Mouse (Mus musculus): ENCODE data around the gene Cpn2. TPM values are rescaled to one million over a fixed set of nuclear protein-coding genes. Genes with fewer than 3 reads are reported as not detected.

The Cpn2 gene
- polyA plus RNA-seq, 1 experiment from 2014 or later = 0.26 TPM

DNA sequence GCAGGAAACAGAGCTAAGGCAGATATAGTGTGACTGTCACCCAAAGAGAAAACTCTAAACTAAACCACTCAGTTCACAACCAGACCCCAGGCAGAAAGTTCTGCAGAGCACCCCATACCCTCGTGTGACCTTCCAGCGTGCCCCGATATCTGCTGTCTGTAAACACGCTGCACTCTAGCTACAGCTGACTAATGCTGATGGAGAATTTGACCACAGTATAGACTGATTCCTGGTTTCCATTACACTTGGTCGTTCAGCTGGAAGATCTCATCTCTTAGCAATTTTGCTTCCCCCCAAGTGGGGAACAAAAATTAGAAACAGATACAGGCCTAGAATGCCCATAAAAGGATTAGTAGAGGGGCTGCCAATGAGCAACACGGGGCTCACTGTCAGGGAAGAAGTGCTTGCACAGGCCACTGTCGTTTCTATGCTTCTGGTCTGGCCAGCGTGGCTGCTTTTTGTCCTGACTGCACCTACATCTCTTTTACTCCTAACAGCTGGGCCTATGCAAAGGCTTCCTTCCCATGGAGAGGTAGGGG lies 4.0 kb upstream of the Cpn2 start:
- Histone ChIP-seq H3K36me3 (ENCODE audit: control insufficient read depth, insufficient read depth, low read length) (no peaks in the 10 kb centered on the region), H3K4me3 (replicated peaks; ENCODE audit: low read length) (no peak overlapping the region), H3K4me2 (ENCODE audit: low read depth, low read length) (no peak overlapping the region), H3K27ac (ENCODE audit: low read length) (peak overlapping the region; percentile 68), H3K9ac (ENCODE audit: low read length) (no peak overlapping the region), H3K9me3 (replicated peaks; ENCODE audit: control insufficient read depth, low read length) (no peaks in the 10 kb centered on the region), H3K27me3 (ENCODE audit: control insufficient read depth, insufficient read depth, low read length) (no peaks in the 10 kb centered on the region), H3K4me1 (ENCODE audit: control insufficient read depth, insufficient read depth, low read length) (peaks cover 7% of the 10 kb centered on the region; the same call in 1 of the 2 replicates)
- 52% methylated on average over 8 of the region's 8 CpGs for WGBS
- no peak; the same call in 1 of the 2 replicates for ATAC-seq (ENCODE audit: insufficient read depth, low FRiP score)

DNA sequence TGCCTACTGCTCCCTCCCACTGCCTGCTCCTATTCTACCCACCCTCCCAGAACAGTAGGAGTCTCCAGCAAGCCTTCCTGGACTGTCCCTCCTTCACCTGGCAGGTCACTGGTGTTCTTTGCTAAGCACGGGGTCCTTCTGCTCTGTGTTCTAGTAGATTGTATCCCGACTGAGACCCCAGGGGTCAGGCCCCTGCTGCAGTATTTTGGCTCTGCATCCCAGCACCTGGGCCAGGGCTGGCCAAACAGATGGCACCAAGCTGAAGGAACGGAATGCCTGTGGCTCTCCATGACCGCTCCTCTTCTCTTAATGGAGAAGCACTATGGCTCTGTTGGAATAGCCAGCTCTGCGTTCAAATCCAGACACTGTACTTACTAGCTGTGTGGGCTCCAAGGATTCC lies 738 bp downstream of the Cpn2 start:
- no peak overlapping the region for H3K9ac ChIP-seq (ENCODE audit: low read length)
- ATAC-seq (ENCODE audit: insufficient read depth, low FRiP score) = no peak
- H3K36me3 ChIP-seq (ENCODE audit: control insufficient read depth, insufficient read depth, low read length) = no peaks in the 10 kb centered on the region
- H3K27me3 ChIP-seq (ENCODE audit: control insufficient read depth, insufficient read depth, low read length) = no peaks in the 10 kb centered on the region
- no peak overlapping the region for H3K27ac ChIP-seq (ENCODE audit: low read length)
- H3K4me1 ChIP-seq (ENCODE audit: control insufficient read depth, insufficient read depth, low read length) = peaks cover 4% of the 10 kb centered on the region; the same call in 1 of the 2 replicates
- H3K9me3 ChIP-seq (replicated peaks; ENCODE audit: control insufficient read depth, low read length) = no peaks in the 10 kb centered on the region
- H3K4me3 ChIP-seq (replicated peaks; ENCODE audit: low read length) = no peak overlapping the region
- WGBS = 80% methylated on average over 5 of the region's 5 CpGs
- H3K4me2 ChIP-seq (ENCODE audit: low read depth, low read length) = no peak overlapping the region

DNA sequence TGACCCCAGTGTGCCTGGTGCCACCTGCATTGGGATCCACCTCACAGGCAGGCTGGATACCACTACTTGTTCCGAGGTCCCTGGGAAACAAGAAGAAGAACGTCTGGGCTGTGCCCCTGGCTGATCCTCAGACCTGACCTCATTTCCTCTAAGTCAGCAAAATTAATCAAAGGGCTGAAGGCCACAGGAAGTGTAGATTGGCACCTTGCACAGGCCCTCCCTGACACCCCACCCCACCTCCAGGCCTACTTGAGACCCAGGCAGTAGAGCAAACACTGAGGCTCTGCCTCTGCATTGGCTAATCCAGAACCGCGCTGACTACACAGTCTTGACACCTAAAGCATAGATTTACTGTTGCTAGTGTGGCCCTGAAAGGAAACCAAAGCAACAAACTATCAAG lies 1.7 kb downstream of the Cpn2 start:
- Histone ChIP-seq H3K4me1 (ENCODE audit: control insufficient read depth, insufficient read depth, low read length) (no peaks in the 10 kb centered on the region), H3K27ac (ENCODE audit: low read length) (no peak overlapping the region), H3K9me3 (replicated peaks; ENCODE audit: control insufficient read depth, low read length) (no peaks in the 10 kb centered on the region), H3K4me2 (ENCODE audit: low read depth, low read length) (no peak overlapping the region), H3K27me3 (ENCODE audit: control insufficient read depth, insufficient read depth, low read length) (no peaks in the 10 kb centered on the region), H3K36me3 (ENCODE audit: control insufficient read depth, insufficient read depth, low read length) (no peaks in the 10 kb centered on the region), H3K9ac (ENCODE audit: low read length) (no peak overlapping the region), H3K4me3 (replicated peaks; ENCODE audit: low read length) (no peak overlapping the region)
- peak; percentile 22; the same call in 1 of the 2 replicates for ATAC-seq (ENCODE audit: insufficient read depth, low FRiP score)
- WGBS = 53% methylated on average over 4 of the region's 4 CpGs

DNA sequence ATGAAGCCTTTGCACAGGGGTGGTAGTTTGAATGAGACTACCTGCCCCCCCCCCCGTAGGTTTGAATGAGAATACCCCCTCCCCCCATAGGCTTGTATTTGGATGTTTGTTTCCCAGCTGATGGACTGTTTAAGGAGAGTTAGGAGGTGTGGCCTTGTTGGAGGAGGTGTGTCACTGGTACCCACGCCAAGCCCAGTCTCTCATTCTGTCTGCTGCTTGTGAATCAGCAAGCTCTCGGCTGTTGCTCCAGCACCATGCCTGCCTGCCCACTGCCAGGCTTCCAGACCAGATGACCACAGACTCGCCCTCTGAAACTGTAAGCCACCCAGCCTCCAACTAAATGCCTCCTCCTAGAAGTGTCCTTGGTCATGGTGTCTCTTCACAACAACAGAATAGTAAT lies 4.1 kb downstream of the Cpn2 start:
- Histone ChIP-seq H3K27me3 (ENCODE audit: control insufficient read depth, insufficient read depth, low read length) (no peaks in the 10 kb centered on the region), H3K36me3 (ENCODE audit: control insufficient read depth, insufficient read depth, low read length) (no peaks in the 10 kb centered on the region), H3K27ac (ENCODE audit: low read length) (no peak overlapping the region), H3K4me2 (ENCODE audit: low read depth, low read length) (no peak overlapping the region), H3K9ac (ENCODE audit: low read length) (no peak overlapping the region), H3K9me3 (replicated peaks; ENCODE audit: control insufficient read depth, low read length) (no peaks in the 10 kb centered on the region), H3K4me1 (ENCODE audit: control insufficient read depth, insufficient read depth, low read length) (no peaks in the 10 kb centered on the region), H3K4me3 (replicated peaks; ENCODE audit: low read length) (no peak overlapping the region)
- ATAC-seq (ENCODE audit: insufficient read depth, low FRiP score) = no peak
- 55% methylated on average over 4 of the region's 4 CpGs for WGBS

DNA sequence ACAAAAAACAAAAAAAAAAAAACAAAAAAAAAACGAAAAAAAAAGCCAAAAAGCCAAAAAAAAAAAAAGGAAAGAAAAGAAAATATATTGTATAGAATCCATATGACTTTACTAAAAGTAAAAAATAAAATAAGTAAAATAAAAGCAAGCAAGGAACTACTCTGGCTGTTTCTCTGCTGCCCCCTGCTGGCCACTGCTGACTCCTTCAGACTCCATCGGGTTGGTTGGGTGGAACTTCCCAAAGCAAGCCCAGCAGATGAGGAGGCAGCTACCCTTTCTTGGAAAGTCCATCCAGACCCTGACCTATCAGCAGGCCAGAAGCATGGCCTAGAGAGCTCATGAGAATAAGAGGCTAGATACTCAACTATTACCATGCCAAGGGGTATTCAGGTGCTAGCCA lies 4.6 kb downstream of the Cpn2 start:
- Histone ChIP-seq H3K9me3 (replicated peaks; ENCODE audit: control insufficient read depth, low read length) (no peaks in the 10 kb centered on the region), H3K4me2 (ENCODE audit: low read depth, low read length) (no peak overlapping the region), H3K36me3 (ENCODE audit: control insufficient read depth, insufficient read depth, low read length) (no peaks in the 10 kb centered on the region), H3K27ac (ENCODE audit: low read length) (no peak overlapping the region), H3K4me3 (replicated peaks; ENCODE audit: low read length) (no peak overlapping the region), H3K4me1 (ENCODE audit: control insufficient read depth, insufficient read depth, low read length) (no peaks in the 10 kb centered on the region), H3K27me3 (ENCODE audit: control insufficient read depth, insufficient read depth, low read length) (no peaks in the 10 kb centered on the region), H3K9ac (ENCODE audit: low read length) (no peak overlapping the region)
- ATAC-seq (ENCODE audit: insufficient read depth, low FRiP score) = no peak
- WGBS = 2% methylated on average over 2 of the region's 2 CpGs

DNA sequence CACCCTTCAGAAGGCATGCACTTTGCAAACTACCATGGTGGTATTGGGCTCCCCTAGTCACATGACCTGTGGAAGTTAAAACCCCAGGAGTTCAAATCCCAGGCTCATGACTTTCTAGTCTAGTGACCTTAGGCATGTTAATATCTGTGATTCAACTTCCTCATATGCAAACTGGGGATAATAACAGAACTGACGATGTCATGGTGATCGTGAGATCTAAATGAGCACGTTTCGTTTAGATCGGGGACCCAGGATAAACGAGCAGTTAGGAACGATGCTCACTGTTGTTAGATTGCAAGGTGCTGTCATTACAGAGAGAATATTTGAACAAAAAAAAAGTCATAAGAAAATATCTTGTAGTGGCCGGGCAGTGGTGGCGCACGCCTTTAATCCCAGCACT lies 5.1 kb downstream of the Cpn2 start:
- WGBS = 87% methylated on average over 10 of the region's 10 CpGs

DNA sequence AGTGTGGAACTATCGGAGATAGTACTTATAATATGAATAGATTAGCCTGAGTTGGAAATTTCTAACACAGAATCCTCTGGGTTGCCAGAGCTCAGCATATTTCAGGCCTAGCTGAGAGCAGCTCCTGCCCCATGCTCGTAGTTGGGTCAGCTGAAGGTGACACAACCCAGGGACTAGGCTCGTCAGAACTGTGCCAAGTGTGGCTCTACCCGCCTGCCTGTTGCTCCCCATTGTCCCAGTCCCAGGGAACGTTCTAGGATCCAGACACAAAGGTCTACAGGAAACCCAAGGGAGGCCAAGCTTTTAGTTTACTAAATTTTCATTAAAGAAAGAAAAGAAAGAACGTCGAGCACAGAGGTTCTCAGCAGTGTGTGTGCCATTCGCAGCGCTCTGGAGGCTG lies 6.0 kb downstream of the Cpn2 start:
- no peaks in the 10 kb centered on the region for H3K36me3 ChIP-seq (ENCODE audit: control insufficient read depth, insufficient read depth, low read length)
- no peak for ATAC-seq (ENCODE audit: insufficient read depth, low FRiP score)
- H3K27ac ChIP-seq (ENCODE audit: low read length) = no peak overlapping the region
- WGBS = 85% methylated on average over 9 of the region's 9 CpGs
- H3K9me3 ChIP-seq (replicated peaks; ENCODE audit: control insufficient read depth, low read length) = no peaks in the 10 kb centered on the region
- H3K4me2 ChIP-seq (ENCODE audit: low read depth, low read length) = no peak overlapping the region
- H3K27me3 ChIP-seq (ENCODE audit: control insufficient read depth, insufficient read depth, low read length) = no peaks in the 10 kb centered on the region
- H3K4me1 ChIP-seq (ENCODE audit: control insufficient read depth, insufficient read depth, low read length) = no peaks in the 10 kb centered on the region
- no peak overlapping the region for H3K9ac ChIP-seq (ENCODE audit: low read length)
- H3K4me3 ChIP-seq (replicated peaks; ENCODE audit: low read length) = no peak overlapping the region

More for the DNA sequence above, 5.1 kb downstream of the Cpn2 start:
- H3K4me2 ChIP-seq (ENCODE audit: low read depth, low read length) = no peak overlapping the region
- H3K27ac ChIP-seq (ENCODE audit: low read length) = no peak overlapping the region
- no peaks in the 10 kb centered on the region for H3K36me3 ChIP-seq (ENCODE audit: control insufficient read depth, insufficient read depth, low read length)
- no peak overlapping the region for H3K4me3 ChIP-seq (replicated peaks; ENCODE audit: low read length)
- ATAC-seq (ENCODE audit: insufficient read depth, low FRiP score) = no peak
- no peak overlapping the region for H3K9ac ChIP-seq (ENCODE audit: low read length)
- H3K27me3 ChIP-seq (ENCODE audit: control insufficient read depth, insufficient read depth, low read length) = no peaks in the 10 kb centered on the region
- H3K9me3 ChIP-seq (replicated peaks; ENCODE audit: control insufficient read depth, low read length) = no peaks in the 10 kb centered on the region
- no peaks in the 10 kb centered on the region for H3K4me1 ChIP-seq (ENCODE audit: control insufficient read depth, insufficient read depth, low read length)

DNA sequence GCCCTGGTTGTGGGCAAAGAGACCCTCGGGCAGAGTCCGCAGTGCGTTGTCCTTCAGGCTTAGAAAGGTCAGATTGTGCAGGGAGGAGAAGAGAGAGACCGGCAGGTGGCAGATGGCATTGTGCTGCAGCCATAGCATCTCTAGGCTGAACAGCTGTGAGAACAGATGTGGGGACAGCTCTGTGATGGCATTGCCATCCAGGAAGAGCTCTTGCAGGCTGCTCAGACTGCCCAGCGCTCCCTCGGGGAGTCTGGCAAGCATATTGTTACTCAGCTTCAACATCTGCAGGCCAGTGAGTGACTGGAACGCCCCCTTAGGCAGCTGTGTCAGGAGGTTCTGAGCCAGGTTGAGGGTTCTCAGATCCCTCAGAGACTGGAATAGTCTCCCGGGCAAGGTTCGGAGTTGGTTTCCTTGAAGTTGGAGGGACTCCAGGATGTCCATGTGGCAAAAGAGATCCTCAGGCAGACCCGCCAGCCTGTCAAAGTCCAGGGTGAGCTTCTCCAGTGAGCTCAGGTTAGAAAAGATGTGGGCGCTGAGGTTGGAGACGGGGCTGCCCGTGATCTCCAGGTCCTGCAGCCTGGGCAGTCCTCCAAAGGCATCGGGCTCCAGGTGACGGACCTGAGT lies 7.2 kb downstream of the Cpn2 start:
- no peak overlapping the region for H3K4me2 ChIP-seq (ENCODE audit: low read depth, low read length)
- no peaks in the 10 kb centered on the region for H3K9me3 ChIP-seq (replicated peaks; ENCODE audit: control insufficient read depth, low read length)
- no peak overlapping the region for H3K9ac ChIP-seq (ENCODE audit: low read length)
- H3K27ac ChIP-seq (ENCODE audit: low read length) = no peak overlapping the region
- H3K27me3 ChIP-seq (ENCODE audit: control insufficient read depth, insufficient read depth, low read length) = no peaks in the 10 kb centered on the region
- no peak overlapping the region for H3K4me3 ChIP-seq (replicated peaks; ENCODE audit: low read length)
- ATAC-seq (ENCODE audit: insufficient read depth, low FRiP score) = no peak
- H3K36me3 ChIP-seq (ENCODE audit: control insufficient read depth, insufficient read depth, low read length) = no peaks in the 10 kb centered on the region
- no peaks in the 10 kb centered on the region for H3K4me1 ChIP-seq (ENCODE audit: control insufficient read depth, insufficient read depth, low read length)
- WGBS = 91% methylated on average over 15 of the region's 15 CpGs

DNA sequence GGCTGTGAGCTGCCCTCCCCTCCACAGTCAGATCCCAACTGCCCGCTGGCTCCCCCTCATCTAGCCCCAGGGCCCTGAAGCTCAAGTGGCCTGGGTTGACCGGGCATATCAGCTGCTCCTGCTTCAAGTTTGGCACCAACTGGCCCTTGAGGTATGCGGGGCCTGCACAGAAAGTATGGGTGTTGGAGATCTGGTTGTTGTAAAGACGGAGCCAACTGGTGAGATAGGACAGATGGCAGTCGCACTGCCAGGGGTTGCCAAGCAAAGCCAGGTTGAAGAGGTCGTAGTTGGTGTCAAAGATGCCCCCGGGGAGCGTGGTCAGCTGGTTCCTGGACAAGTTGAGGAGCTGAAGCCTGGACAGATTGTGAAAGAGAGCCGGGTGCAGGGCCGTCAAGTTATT lies 7.9 kb downstream of the Cpn2 start:
- Histone ChIP-seq H3K4me3 (replicated peaks; ENCODE audit: low read length) (no peak overlapping the region), H3K4me2 (ENCODE audit: low read depth, low read length) (no peak overlapping the region), H3K27me3 (ENCODE audit: control insufficient read depth, insufficient read depth, low read length) (no peaks in the 10 kb centered on the region), H3K4me1 (ENCODE audit: control insufficient read depth, insufficient read depth, low read length) (no peaks in the 10 kb centered on the region), H3K9me3 (replicated peaks; ENCODE audit: control insufficient read depth, low read length) (no peaks in the 10 kb centered on the region), H3K36me3 (ENCODE audit: control insufficient read depth, insufficient read depth, low read length) (no peaks in the 10 kb centered on the region), H3K27ac (ENCODE audit: low read length) (no peak overlapping the region), H3K9ac (ENCODE audit: low read length) (no peak overlapping the region)
- ATAC-seq (ENCODE audit: insufficient read depth, low FRiP score) = no peak
- 82% methylated on average over 10 of the region's 10 CpGs for WGBS
